Mouse (Mus musculus): ENCODE measurements around the gene Acaca. TPM values are rescaled to one million over a fixed set of nuclear protein-coding genes. Genes with fewer than 3 reads are reported as not detected.
A peak's percentile ranks its signal among the peaks of the same experiment; 100 is the strongest.

The Acaca gene
- total RNA-seq (2014; rRNA removed) (102 and 127 TPM in 2 replicates), polyA plus RNA-seq (2015; fragmentation: Nextera tagmentation; extraction: Ambion mirVana) (16.4 and 18.2 TPM in 2 replicates)

- no peaks in the 10 kb centered on the region for H3K27me3 ChIP-seq (ENCODE audit: insufficient read depth, low read length)
- H3K4me3 ChIP-seq (ENCODE audit: low read length) = peak within 1 kb of the TSS; percentile 73
- peak; percentile 95 for ATAC-seq
- peak within 1 kb of the TSS; percentile 80 for H3K4me2 ChIP-seq (ENCODE audit: low read depth, low read length)
- peak within 1 kb of the TSS; percentile 83 for H3K27ac ChIP-seq
- H3K36me3 ChIP-seq (ENCODE audit: insufficient read depth, low read length) = peaks cover 13% of the 10 kb centered on the region; the same call in 1 of the 2 replicates
- peak within 1 kb of the TSS; percentile 70 for H3K9ac ChIP-seq (replicated peaks; ENCODE audit: low read length)
- peaks cover 4% of the 10 kb centered on the region for H3K4me1 ChIP-seq (ENCODE audit: insufficient read depth, low read length)
- no peaks in the 10 kb centered on the region for H3K9me3 ChIP-seq (ENCODE audit: low read length)
- peak; percentile 95 for DNase-seq (ENCODE audit: low spot score)
- TF ChIP-seq CTCF (IDR thresholded peaks at IDR 0.05; ENCODE audit: low read depth) = no peak
- WGBS = 1% methylated on average over 71 of the region's 83 CpGs
Measured at GRCm38 (mm10) chr11:84128943-84129798, at the start of gene Acaca, which contains the start of gene Tada2a. Acaca (plus strand) TSS chr11:84129672. Tada2a (minus strand) TSS chr11:84129600.

GRCm38 (mm10) chr11:84079887-84080286 is 49.6 kb upstream of the Acaca start:
- Histone ChIP-seq H3K36me3 (ENCODE audit: insufficient read depth, low read length) (peaks cover 22% of the 10 kb centered on the region; the same call in 1 of the 2 replicates), H3K4me2 (ENCODE audit: low read depth, low read length) (no peak overlapping the region), H3K9ac (replicated peaks; ENCODE audit: low read length) (no peak overlapping the region), H3K27ac (no peak overlapping the region), H3K4me1 (ENCODE audit: insufficient read depth, low read length) (no peaks in the 10 kb centered on the region), H3K4me3 (ENCODE audit: low read length) (no peak overlapping the region), H3K9me3 (ENCODE audit: low read length) (no peaks in the 10 kb centered on the region), H3K27me3 (ENCODE audit: insufficient read depth, low read length) (no peaks in the 10 kb centered on the region)
- 80% methylated on average over 4 of the region's 4 CpGs for WGBS
- ATAC-seq (no peak), DNase-seq (ENCODE audit: low spot score) (no peak)
- no peak for TF ChIP-seq CTCF (IDR thresholded peaks at IDR 0.05; ENCODE audit: low read depth)

GRCm38 (mm10) chr11:84080327-84080726 is 49.1 kb upstream of the Acaca start:
- Histone ChIP-seq H3K4me2 (ENCODE audit: low read depth, low read length) (no peak overlapping the region), H3K36me3 (ENCODE audit: insufficient read depth, low read length) (peaks cover 22% of the 10 kb centered on the region; the same call in 1 of the 2 replicates), H3K9me3 (ENCODE audit: low read length) (no peaks in the 10 kb centered on the region), H3K4me1 (ENCODE audit: insufficient read depth, low read length) (no peaks in the 10 kb centered on the region), H3K27ac (no peak overlapping the region), H3K27me3 (ENCODE audit: insufficient read depth, low read length) (no peaks in the 10 kb centered on the region), H3K4me3 (ENCODE audit: low read length) (no peak overlapping the region), H3K9ac (replicated peaks; ENCODE audit: low read length) (no peak overlapping the region)
- ATAC-seq (no peak), DNase-seq (ENCODE audit: low spot score) (no peak)
- no peak for TF ChIP-seq CTCF (IDR thresholded peaks at IDR 0.05; ENCODE audit: low read depth)
- WGBS = 92% methylated on average over 3 of the region's 3 CpGs

DNA sequence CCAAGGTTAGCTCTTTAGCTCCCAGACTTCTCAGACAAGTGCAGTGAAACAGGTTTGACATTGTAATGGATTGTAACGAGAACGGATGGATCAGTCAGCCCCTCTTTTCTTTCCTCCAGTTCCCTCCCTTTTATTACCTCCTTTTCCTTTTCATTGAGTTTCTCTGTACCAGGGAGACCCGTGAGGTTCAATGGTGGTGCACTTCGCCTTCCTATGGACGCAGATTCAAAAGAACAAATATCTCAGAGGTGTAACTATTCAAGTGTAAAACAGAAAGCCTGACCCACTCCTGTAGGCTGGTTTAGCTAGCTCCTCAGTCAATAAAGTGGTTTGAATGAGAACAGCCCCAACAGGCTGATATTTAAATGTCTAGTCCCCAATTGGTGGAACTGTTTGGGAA is 47.6 kb upstream of the Acaca start:
- 91% methylated on average over 5 of the region's 5 CpGs for WGBS
- no peak overlapping the region for H3K9ac ChIP-seq (replicated peaks; ENCODE audit: low read length)
- H3K4me3 ChIP-seq (ENCODE audit: low read length) = no peak overlapping the region
- no peak for TF ChIP-seq CTCF (IDR thresholded peaks at IDR 0.05; ENCODE audit: low read depth)
- ATAC-seq (no peak), DNase-seq (ENCODE audit: low spot score) (no peak)
- H3K36me3 ChIP-seq (ENCODE audit: insufficient read depth, low read length) = peaks cover 25% of the 10 kb centered on the region
- no peaks in the 10 kb centered on the region for H3K27me3 ChIP-seq (ENCODE audit: insufficient read depth, low read length)
- H3K4me2 ChIP-seq (ENCODE audit: low read depth, low read length) = no peak overlapping the region
- no peaks in the 10 kb centered on the region for H3K9me3 ChIP-seq (ENCODE audit: low read length)
- no peaks in the 10 kb centered on the region for H3K4me1 ChIP-seq (ENCODE audit: insufficient read depth, low read length)
- H3K27ac ChIP-seq = no peak overlapping the region

DNA sequence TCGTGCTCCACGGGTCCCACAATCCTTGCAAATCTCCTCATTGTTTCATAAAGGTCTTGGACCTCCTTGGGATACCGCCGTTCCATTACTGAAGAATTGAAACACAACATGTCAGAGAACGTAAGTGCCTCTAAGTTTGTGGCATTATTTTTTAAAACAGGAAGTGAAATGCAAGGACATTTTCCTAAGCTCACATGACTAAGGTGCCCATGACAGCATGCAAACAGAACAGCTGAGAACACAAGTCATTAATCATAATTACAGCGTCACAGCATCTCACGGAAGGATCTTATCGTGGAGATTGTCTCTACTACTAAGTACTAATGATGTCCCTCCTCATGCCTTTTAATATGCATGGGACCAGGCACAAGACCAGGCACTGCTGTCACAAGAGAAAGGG is 38.9 kb upstream of the Acaca start:
- no peak for DNase-seq (ENCODE audit: low spot score)
- H3K9me3 ChIP-seq (ENCODE audit: low read length) = no peaks in the 10 kb centered on the region
- peaks cover 39% of the 10 kb centered on the region; the same call in 1 of the 2 replicates for H3K36me3 ChIP-seq (ENCODE audit: insufficient read depth, low read length)
- no peak overlapping the region for H3K27ac ChIP-seq
- WGBS = 84% methylated on average over 8 of the region's 8 CpGs
- TF ChIP-seq CTCF (IDR thresholded peaks at IDR 0.05; ENCODE audit: low read depth) = no peak
- ATAC-seq = no peak
- no peak overlapping the region for H3K9ac ChIP-seq (replicated peaks; ENCODE audit: low read length)
- no peak overlapping the region for H3K4me3 ChIP-seq (ENCODE audit: low read length)
- no peak overlapping the region for H3K4me2 ChIP-seq (ENCODE audit: low read depth, low read length)
- no peaks in the 10 kb centered on the region for H3K27me3 ChIP-seq (ENCODE audit: insufficient read depth, low read length)
- no peaks in the 10 kb centered on the region for H3K4me1 ChIP-seq (ENCODE audit: insufficient read depth, low read length)

- H3K9me3 ChIP-seq (ENCODE audit: low read length) = no peaks in the 10 kb centered on the region
- H3K27ac ChIP-seq = no peak overlapping the region
- WGBS = 74% methylated on average over 4 of the region's 4 CpGs
- TF ChIP-seq CTCF (IDR thresholded peaks at IDR 0.05; ENCODE audit: low read depth) = no peak
- no peak overlapping the region for H3K4me2 ChIP-seq (ENCODE audit: low read depth, low read length)
- no peaks in the 10 kb centered on the region for H3K4me1 ChIP-seq (ENCODE audit: insufficient read depth, low read length)
- no peaks in the 10 kb centered on the region for H3K27me3 ChIP-seq (ENCODE audit: insufficient read depth, low read length)
- ATAC-seq (no peak), DNase-seq (ENCODE audit: low spot score) (no peak)
- no peak overlapping the region for H3K4me3 ChIP-seq (ENCODE audit: low read length)
- H3K36me3 ChIP-seq (ENCODE audit: insufficient read depth, low read length) = peaks cover 32% of the 10 kb centered on the region; the same call in 1 of the 2 replicates
- H3K9ac ChIP-seq (replicated peaks; ENCODE audit: low read length) = no peak overlapping the region
Measured at GRCm38 (mm10) chr11:84095084-84095483, 34.4 kb upstream of the Acaca start.
